Mouse (Mus musculus) natural killer cell, adult 2 months (primary cell): ENCODE results near the gene Zfp791.
"Not testable (repeated sequence)": the region's sequence is repeated elsewhere in the genome, so short reads cannot be mapped to it uniquely, and the experiment has no call there.

Experiments used
- DNase-seq, 2 experiments: peaks; one replicate each; pipeline ENCODE4 v3.0.0; 2022; ENCODE audit warnings: low spot score in 2 of 2

Zfp791 gene

DNA sequence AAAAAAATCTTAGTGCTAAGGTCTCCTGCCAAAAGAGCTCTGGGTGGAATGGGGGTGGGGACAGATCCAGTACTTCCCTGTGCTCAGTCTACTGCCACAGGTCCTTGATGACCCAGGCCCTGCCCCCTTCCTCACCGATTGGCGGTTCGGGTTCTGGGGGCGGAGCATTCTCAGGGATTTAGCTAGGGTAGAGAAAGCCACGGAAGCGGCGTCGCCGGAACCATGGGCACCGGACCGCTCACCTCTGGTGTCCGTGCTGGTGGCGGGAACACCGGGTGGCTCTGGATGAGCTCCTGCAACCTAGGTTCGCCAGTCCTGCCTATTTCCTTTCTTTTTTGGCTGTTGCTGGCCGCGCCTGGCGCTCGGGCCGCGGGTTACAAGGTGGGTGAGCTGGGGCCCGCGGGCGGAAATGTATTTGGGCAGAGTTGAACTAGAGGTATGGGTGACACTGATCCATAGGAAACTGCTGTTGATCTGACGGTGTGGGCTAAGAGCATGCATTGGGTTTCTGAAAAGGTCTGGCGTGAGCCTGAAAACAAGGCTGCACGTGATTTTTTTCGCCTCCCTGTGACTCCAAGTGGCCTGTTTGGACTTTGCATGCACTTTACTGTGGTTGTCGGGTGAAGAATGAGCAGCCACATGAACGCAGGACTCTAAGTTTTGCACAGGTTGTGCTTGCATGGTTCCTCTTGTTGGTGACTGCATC is 39.6 kb downstream of the Zfp791 start, which contains the start of gene Man2b1:
TSS of gene Man2b1 (plus strand) at position 163 of the 706 bp plus-strand sequence.
- DNase-seq: peak; percentile 75 to 85

DNA sequence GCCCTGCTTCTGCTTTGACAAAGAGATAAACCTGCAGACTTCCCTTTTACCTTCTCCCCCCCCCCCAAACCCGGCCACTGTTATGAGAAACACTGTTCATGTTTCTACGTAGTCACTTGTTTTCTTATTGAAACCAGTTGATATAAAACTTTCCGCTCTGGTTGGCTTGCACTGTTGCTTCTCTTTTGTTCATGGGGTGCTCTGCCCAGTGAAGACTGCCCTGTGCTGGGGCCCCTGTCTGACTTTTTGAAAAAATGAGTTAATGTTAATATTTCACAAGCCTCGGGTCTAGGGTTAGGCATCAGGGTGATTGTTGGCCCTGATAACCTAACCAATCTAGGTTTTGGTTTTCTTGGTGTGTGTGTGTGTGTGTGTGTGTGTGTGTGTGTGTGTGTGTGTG is 40.7 kb downstream of the Zfp791 start:
- not testable (repeated sequence) for DNase-seq

DNA sequence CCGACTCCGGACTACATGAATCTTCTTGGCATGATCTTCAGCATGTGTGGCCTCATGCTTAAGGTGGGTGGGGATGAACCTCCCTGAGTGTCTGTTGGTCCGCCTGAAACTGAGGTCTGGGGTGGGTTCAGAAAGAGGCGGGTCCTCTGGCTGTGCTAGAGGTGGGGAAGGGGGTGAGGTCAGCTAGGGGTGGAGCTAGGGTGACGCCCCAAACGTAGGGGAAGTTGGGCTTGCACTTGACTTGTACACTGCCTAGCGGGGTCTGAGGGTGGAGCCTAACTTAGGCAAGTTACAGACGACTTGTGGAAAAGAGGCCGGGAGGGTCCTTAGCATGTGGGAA is 41.7 kb downstream of the Zfp791 start, which contains the start of gene Wdr83:
TSS of gene Wdr83 (minus strand) at position 91 of the 340 bp plus-strand sequence.
- peak; percentile 40 to 70 for DNase-seq

DNA sequence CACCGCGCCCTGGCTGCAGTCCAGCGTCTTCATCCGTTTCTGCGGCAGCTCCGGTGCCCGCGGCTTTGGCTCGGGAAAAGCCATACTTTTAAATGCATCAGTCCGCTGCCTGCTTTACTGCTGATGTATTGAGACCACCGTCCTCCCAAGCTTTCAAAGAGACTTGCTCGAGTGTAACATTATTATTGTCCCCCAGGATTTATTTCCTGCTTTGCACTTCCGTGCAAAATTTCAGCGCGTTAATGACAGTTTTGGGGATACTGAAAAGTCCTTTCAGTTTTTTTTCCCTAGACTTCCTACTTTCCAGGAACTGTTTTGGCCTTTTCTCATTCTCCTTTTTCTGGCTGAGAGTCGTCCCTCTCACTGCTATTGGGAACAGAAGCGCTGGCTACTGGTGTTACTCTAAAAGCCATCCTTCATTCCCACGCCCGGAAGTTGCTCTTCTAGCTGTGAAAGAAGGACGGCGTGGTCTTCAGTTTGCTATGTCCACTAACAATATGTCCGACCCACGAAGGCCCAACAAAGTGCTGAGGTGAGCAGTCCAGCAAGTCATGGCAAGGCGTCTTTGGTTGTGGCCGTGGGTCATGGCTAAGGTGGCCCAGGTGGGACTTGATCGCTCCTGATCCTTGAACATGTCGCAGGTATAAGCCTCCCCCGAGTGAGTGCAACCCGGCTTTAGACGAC is 42.2 kb downstream of the Zfp791 start, which contains the start of gene Wdr83os:
TSS of gene Wdr83os (plus strand) at position 209 of the 684 bp plus-strand sequence.
- peak; percentile 63 to 73 for DNase-seq

DNA sequence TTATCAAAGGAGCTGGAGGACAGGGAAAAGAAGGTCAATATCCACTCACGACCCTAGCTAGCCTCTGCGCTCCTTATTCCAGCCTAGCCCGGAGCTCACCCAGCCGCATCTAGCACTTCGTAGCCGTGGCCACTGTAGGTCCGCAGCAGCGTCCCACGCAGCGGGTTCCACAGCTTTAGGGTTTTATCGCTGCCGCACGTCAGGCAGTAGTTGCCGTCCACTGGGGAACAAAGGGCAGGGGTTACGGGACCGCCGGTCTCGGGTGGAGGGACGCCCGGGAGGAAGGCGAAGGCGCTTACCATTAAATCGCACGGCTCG is 42.7 kb downstream of the Zfp791 start:
- DNase-seq: no peak

DNA sequence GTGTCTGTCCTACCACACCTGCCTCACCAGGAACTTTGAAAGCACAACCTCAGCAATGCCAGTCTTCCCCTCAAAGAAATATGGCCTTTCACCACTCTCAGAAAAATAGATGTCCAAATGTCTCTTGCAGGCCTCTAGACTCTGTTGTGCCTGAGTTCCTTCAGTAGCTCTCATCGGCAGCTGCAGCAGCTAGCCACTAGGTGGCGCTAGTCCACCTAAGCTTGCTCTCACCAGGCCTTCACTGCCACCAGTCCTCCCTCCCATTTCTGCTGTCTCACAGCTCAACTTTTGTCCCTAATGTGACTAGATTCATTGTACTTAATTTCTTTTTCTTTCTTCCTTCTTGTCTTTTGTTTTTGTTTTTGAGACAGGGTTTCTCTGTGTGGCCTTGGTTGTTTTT is 45.9 kb downstream of the Zfp791 start:
- DNase-seq: peak; percentile 68 to 77

DNA sequence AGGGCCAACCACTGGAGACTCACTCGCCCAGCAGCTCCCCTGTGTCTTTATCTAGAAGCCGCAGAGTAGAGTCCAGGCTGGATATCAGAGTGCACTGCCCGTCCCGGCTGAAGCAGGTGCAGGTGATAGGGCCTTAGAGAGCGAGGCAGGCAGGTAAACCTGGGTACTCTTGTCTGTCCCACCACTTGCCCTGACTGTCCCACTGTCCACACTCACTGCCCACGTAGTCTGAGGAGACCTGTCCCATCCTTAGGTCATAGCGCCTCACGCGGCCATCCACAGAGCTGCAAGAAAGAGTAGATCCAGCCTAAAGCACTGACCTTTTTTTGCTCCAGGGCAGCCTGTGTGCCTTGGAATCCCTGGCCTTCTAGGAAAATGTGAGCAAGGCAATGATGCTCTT is 46.9 kb downstream of the Zfp791 start:
- no peak for DNase-seq

DNA sequence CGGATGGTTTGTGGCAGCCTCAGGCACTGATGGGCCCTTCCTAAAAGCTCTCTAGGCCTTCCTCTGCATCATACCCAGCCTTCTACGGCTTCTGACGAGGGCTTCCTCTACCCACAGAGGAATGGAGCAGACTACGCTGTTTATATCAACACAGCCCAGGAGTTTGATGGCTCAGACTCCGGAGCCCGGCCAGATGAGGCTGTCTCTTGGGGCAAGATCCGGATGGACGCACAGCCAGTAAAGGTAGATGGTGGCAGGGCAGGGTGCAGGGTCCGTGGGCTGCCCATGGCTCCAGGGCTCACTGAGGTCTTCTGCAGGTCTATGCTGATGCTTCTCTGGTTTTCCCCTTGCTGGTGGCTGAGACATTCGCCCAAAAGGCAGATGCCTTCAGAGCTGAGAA is 48.3 kb downstream of the Zfp791 start:
- DNase-seq: no peak

DNA sequence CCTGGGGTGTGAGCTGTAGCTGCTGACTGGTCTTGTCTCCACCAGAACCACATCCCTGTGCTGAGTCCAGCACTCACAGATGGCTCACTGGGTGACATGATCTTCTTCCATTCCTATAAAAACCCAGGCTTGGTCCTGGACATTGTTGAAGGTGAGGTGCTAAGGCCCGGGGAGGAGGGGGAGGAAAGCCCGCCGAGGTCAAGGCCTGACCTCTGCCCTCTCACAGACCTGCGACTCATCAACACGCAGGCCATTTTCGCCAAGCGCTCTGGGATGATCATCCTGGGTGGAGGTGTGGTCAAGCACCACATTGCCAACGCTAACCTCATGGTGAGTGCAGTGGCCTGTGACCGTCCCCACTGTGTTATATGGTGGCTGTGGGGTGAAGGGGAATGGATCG is 48.7 kb downstream of the Zfp791 start:
- no peak for DNase-seq

DNA sequence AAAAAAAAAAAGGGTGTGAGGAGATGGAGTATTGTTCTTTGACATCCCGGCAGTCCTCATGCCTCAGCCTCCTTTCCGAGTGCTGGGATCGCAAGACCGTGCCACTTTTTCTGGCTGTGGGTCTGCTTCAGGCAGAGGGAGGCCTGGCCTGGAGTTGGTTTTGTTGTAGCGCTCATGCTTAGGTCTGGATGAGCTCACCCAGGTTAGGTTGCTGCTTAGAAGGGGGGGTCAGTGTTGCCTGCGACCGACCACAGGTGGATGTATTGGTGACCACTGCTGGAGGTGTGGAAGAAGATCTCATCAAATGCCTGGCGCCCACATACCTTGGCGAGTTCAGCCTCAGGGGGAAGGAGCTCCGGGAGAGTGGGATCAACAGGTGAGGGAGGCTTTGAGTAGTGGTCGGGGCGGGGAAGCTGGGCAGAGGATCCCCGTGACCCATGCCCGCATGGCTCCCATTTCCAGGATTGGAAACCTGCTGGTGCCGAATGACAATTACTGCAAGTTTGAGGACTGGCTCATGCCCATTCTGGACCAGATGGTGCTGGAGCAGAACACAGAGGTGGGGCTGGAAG is 49.8 kb downstream of the Zfp791 start:
- no peak for DNase-seq

DNA sequence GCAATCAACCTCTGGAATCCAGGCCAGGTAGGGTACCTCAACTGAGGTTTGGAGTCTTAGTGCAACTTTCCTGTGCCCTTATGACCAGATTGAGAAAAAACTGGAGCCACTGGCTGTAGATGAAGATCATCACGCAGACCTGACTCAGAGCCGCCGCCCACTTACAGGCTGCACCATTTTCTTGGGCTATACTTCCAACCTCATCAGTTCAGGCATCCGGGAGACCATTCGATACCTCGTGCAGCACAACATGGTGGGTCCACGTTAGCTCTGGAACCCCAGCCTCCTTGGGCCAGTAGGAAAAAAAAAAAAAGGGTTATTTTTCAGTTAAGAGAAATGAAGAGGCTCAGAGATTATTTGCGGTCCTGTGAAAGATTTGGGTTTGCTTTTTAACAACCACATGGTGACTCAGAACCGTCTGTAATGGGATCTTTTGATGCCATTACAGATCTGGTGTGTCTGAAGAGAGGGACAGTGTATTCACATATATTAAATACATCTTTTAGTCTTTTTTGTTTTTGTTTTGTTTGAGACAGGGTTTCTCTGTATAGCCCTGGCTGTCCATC is 50.4 kb downstream of the Zfp791 start:
- DNase-seq: no peak

DNA sequence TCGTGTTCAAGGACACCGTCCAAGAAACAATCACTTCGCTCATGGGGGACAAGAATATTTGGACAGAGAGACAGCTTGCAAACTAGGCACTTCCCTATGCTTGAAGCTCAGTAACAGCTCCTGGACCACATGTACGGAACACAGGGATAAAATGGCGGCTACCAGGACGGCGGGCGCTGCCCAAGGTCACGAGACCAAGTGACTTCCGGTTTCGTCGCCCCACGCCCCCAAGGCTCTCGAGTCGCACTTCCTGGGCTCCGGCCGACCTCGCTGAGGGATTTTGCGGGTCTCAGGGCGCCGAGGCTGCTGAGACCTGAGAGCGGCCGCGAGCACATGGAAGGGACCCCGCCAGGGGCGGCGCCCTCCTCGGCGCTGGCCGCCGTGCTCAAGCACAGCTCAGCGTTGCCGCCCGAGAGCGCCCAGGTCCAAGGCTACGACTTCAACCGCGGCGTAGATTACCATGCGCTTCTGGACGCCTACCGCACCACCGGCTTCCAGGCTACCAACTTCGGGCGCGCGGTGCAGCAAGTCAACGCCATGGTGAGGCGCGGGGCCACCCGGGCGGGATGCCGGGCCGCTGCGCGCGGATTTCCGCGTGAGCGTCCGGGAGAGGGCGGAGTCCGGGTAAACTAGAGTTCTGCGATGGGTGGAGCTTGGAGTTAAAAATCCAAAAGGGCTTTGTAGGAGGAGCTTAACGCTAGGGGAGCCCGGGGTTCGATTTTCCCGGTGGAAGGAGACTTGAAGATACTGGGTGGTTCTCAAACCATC is 51.2 kb downstream of the Zfp791 start, which contains the start of gene Dhps:
TSS of gene Dhps (plus strand) at position 244 of the 768 bp plus-strand sequence.
- peak; percentile 86 to 91 for DNase-seq

DNA sequence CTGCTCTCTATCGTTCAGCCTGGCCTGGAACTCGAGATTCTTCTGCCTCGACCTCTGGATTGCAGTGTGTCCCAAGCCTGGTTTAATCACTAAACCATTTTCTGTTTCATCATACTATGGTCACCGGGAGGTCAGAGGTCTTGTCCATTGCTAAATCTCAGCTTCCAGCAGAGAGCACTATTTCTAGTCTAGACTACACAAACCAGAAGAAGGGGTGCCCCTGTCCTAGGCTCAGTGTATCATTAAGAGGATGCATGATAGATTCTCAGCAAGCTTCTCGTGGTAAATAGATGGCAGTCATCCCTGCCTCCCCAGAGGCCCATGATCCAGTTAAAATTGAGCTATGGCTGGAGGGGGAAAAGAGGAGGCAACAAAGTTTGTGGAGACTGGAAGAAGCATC is 51.9 kb downstream of the Zfp791 start:
- no peak for DNase-seq

DNA sequence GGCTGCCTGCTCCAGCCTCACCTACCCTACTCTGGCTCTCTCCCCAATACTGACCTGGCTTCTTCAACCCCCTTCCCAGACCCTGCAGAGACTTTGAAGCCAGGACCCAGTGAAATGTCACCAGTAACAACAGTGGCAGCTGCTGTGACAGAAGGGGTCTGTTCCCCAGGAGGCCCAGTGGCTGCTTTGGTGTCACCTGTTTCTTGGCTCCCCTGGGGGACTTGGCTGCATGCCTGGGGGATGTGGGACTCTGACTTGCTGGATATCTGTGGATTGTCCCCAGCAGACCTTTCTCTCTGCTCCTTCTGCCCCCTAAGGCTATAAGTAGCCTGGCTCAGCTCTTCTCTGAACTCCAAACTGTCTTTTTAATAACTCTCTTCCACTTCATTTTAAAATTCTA is 54.9 kb downstream of the Zfp791 start, which contains the start of gene Gm5741:
TSS of gene Gm5741 (minus strand) at position 1 of the 400 bp plus-strand sequence.
- no peak for DNase-seq

DNA sequence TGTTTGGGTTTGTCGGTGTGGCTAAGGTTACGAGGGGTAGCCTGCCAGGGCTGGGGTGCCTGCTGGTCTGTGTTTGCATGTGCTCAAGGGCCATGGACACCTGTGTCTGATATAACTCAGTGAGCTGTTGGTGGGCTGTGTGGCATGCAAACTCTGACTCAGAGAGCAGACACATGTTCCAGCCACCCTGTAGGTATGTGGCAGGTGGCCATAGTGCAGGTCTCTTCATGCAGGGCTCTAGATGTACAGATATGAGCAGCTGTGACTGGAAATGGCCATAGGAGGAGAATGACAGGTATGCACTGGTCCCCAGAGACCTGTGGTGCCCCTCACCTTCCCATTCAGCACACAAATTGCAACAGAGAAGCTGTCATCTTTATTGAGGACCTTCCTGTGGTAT is 55.7 kb downstream of the Zfp791 start:
- DNase-seq: no peak

DNA sequence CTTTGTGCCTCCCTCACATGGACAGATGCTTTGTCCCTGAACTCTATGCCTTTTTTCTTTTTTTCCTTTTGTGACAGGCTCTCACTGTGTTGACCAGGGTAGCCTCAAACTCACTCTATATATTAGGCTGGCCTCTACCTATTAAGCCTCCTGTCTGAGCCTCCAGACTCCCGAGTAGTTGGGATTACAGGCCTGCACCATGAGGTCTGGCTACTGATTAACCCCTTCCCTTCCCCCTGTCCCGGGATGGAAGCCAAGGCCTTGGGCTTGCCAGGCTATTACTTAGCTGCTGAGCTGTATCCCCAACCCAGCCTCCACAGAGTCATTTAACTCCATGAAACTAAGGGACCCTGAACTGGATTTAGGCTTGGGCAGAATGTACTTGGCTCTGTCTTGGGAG is 57.7 kb downstream of the Zfp791 start:
- no peak for DNase-seq

DNA sequence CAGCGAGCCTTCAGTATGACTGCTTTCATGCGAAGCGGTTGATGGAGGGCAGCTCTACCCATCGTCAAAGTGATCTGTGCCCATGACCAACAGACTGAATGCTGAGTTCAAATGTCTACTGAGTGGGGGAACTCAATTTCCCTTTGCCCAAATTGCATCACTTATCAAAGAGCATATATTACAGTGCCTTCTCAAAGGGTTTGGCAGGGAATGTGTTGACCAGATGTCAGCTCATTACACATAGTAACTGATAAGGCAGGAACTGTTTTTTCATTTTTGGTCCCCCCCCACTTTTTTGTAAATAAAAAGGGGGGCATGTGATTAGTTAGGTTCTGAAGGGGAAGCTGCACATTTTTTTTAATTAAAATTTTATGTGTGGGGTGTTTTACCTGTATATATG is 60.3 kb downstream of the Zfp791 start:
- DNase-seq: no peak

DNA sequence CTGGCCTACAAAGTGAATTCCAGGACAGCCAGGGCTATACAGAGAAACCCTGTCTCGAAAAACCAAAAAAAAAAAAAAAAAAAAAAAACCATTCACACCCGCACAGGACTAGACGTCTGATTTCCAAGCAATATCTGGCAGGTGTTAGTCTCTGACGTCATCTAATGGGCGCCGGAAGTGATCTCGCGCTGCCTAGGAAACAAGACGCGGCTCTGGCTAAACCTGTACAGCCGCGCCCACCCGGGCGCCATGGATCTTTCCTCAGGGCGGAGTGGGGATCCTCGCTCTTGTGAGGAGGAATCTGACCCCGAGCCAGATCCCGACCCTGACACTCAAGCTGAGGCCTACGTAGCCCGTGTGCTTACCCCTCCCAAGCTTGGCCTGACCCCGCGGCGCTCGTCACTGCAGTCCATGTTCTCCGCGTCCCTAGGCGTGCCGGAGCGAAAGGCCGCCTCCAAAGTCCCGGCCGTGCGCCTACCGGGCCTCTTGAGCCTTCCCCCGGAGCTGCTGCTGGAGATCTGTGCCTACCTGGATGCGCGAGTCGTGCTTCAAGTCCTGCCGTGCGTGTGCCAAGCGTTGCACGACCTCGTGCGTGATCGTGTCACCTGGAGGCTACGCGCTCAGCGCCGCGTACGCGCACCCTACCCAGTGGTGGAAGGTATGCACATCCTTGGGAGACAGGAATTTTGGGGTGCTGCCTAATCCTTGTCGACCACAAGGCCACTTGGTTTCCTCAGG is 62.8 kb downstream of the Zfp791 start, which contains the start of gene Fbxw9:
TSS of gene Fbxw9 (plus strand) at position 177 of the 738 bp plus-strand sequence.
- DNase-seq: peak; percentile 90 to 91
